Mouse (Mus musculus) E14TG2a.4 (cell line): ENCODE data around the gene Htr6.

Experiments used
- H3K27me3 ChIP-seq: 2 replicates; pipeline ENCODE4 v1.6.1; 2014; ENCODE audit warnings: low read length, control low read depth; ENCODE audit not compliant: insufficient read depth
- H3K36me3 ChIP-seq: 2 replicates; pipeline ENCODE4 v1.6.1; 2014; ENCODE audit warnings: low read length, control low read depth; ENCODE audit not compliant: insufficient read depth
- H3K4me1 ChIP-seq: replicated peaks from 2 replicates; pipeline ENCODE4 v1.6.1; 2014; ENCODE audit warnings: low read depth, low read length, control low read depth
- H3K4me3 ChIP-seq: replicated peaks from 2 replicates; pipeline ENCODE4 v1.5.1; 2014; ENCODE audit warnings: mild to moderate bottlenecking, low read length
- H3K9me3 ChIP-seq: 2 replicates; pipeline ENCODE4 v1.6.1; 2014; ENCODE audit warnings: low read length, control low read depth
- CTCF ChIP-seq: conservative IDR thresholded peaks from 2 replicates; pipeline ENCODE4 v1.5.1; 2014; ENCODE audit warnings: low read length
- NANOG ChIP-seq: IDR thresholded peaks from 2 replicates; pipeline ENCODE4 v1.6.1; 2014; ENCODE audit warnings: borderline replicate concordance, low read length, mixed read lengths
- POU5F1 ChIP-seq: IDR thresholded peaks from 2 replicates; pipeline ENCODE4 v1.6.1; 2014; ENCODE audit warnings: low read length, borderline replicate concordance

The Htr6 gene

DNA sequence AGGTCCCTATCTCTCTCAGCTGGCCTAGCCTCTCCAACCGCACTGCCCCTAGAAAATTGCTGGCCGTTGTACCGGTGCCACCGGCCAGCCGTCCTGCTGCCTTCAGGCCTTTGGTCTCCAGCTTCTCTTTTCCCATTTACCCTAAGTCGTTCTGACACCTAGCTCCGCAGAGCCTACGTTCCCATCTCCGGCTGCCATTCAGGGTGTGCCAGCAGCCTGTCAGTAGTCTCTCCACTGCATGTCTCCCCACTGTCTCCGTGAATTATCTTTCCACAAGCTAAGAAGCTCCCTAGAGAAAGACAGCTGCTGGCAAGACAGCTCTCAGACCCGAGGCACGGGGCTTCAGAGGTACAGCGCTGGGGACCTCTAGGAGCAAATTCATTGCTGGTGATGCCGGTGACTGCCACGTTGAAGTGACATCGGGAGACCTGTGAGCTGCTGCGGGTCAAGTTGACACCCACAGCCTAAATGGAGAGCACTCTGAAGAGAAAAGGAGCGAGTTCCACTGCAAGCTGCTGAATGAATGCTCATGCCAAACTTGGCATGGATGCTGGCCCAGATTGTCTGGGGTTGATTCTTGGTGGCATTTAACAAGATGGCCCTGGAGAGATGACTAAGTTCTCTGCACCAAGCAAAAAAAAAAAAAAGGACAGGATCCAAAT is 6.0 kb upstream of the Htr6 start:
- Histone ChIP-seq H3K27me3 (peaks cover 61% of the 10 kb centered on the region), H3K4me3 (no peak overlapping the region), H3K36me3 (no peaks in the 10 kb centered on the region), H3K4me1 (peaks cover 22% of the 10 kb centered on the region), H3K9me3 (no peaks in the 10 kb centered on the region)
- TF ChIP-seq CTCF (no peak), POU5F1 (no peak), NANOG (no peak)

DNA sequence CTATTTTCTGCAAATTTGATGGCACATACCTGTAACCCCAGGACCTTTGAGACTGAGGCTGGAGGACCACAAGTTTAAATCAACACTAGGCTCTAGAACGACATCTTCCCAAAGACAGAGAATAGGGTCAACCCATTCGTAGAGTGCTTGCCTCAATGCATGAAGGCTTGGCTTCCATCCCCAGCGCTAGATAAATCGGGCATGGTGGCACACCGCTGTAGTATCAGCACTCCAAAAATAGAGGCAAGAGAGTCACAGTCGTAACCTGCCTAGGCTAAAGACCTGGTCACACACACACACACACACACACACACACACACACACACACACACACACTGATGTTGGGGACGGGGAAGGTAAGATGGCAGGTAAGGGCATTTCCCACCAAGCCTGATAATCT is 4.9 kb upstream of the Htr6 start:
- Histone ChIP-seq H3K27me3 (peaks cover 68% of the 10 kb centered on the region), H3K4me3 (no peak overlapping the region)
- TF ChIP-seq NANOG (no peak), CTCF (no peak), POU5F1 (no peak)

DNA sequence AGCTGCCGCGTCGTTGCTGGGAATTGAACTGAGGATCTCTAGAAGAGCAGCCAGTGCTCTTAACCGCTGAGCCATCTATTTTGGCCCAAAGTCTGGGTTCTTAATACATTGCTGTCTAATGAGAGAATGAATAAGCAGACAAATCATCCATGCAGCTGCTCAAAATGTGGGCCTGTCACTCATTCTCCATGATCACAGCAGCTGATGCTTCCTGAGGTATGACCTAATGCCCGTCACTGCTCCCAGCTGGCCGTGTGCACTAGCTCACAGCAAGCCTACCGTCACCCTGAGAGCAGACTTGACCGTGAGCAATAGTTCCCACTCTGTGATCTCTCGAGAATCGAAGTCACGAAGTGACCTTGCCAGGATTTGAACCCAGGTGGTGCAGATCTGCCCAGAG is 4.1 kb upstream of the Htr6 start:
- Histone ChIP-seq H3K4me3 (no peak overlapping the region), H3K9me3 (no peaks in the 10 kb centered on the region), H3K4me1 (peaks cover 28% of the 10 kb centered on the region), H3K27me3 (peaks cover 67% of the 10 kb centered on the region), H3K36me3 (no peaks in the 10 kb centered on the region)
- no peak for TF ChIP-seq NANOG
- TF ChIP-seq CTCF, result no peak
- TF ChIP-seq POU5F1, result no peak

More for the DNA sequence above, 4.9 kb upstream of the Htr6 start:
- no peaks in the 10 kb centered on the region for H3K36me3 ChIP-seq
- H3K9me3 ChIP-seq, result no peaks in the 10 kb centered on the region
- H3K4me1 ChIP-seq, result peaks cover 27% of the 10 kb centered on the region

DNA sequence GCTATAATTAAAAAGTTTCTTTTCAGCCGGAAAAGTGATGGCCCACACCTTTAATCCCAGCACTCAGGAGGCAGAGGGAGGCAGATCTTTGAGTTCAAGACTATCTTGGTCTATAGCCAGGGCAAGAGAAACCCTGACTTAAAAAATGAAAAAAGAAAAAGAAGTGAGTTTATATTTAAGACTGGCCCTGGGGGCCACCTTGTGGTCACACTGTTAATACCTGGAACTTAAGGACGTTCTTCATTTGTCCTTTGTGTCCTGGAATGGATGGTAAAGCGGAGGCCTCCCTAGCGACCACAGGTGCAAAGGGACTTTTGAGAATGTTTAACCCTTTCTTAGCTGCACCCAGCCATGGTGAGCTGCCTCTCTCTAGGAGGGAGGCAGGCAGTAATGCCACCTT is 3.4 kb upstream of the Htr6 start:
- Histone ChIP-seq H3K4me1 (peaks cover 35% of the 10 kb centered on the region), H3K36me3 (no peaks in the 10 kb centered on the region), H3K9me3 (no peaks in the 10 kb centered on the region), H3K4me3 (no peak overlapping the region), H3K27me3 (peaks cover 69% of the 10 kb centered on the region)
- TF ChIP-seq CTCF (no peak; the same call in 1 of the 2 replicates), POU5F1 (no peak), NANOG (no peak)

DNA sequence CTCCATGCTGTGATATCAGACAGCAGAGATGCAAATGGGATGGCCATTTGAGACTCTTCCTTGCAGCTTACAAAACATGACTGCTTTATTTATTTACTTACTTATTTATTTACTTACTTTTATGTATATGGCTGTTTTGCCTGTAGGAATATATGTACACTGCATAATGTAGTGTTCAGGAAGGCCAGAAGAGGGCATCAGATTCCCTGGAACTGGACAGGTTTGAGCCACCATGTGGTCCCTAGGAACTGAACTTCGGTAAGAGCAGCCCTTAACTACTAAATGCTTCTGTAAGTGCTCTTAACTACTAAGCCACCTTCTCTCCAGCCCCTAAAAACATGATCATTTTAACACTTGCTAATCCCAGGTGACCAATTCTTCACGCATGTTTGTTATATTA is 2.9 kb upstream of the Htr6 start:
- H3K27me3 ChIP-seq, result peaks cover 69% of the 10 kb centered on the region
- no peak overlapping the region for H3K4me3 ChIP-seq
- TF ChIP-seq POU5F1 (no peak), CTCF (peak; percentile 47)
- peaks cover 32% of the 10 kb centered on the region for H3K4me1 ChIP-seq
- H3K36me3 ChIP-seq, result no peaks in the 10 kb centered on the region
- no peaks in the 10 kb centered on the region for H3K9me3 ChIP-seq

DNA sequence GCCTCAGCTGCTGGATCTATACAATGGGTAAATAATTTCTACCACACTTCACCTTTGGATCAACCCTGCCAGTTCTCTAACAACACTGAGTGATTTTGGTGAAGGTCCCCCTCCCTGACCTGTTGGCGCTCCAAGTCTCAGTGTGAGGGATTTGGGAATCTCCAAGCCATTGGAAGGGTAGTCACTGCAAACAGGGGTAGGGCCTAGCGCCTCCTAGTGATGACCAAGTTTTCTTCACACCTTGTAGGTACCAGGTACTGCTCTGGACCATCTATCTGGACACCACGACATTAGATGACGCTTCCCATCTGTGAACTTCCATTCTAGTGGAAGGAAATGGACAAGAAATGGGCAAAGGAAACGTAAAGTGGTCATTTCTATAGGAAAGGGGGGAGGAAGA is 545 bp upstream of the Htr6 start:
- H3K9me3 ChIP-seq, result no peaks in the 10 kb centered on the region
- peak; percentile 50 for TF ChIP-seq CTCF
- no peak for TF ChIP-seq NANOG
- peaks cover 22% of the 10 kb centered on the region for H3K4me1 ChIP-seq
- no peaks in the 10 kb centered on the region for H3K36me3 ChIP-seq
- peaks cover 69% of the 10 kb centered on the region for H3K27me3 ChIP-seq
- H3K4me3 ChIP-seq, result peak overlapping the region; percentile 84

DNA sequence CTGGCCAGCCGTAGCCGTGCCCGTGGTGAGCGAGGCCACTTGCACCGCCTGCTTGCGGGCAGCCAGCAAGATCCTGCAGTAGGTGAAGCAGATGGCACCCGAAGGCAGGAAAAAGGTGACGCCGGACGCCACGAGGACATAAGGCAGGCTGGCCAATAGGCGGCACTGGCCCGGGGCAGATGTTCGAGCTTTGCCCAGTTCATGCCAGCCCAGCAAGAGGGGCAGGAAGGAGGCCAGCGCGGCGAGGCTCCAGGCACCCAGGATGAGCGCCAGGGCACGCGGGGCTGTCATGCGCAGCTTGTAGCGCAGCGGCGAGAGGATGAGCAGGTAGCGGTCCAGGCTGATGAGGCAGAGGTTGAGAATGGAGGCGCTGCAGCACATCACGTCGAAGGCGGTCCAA is 1.3 kb downstream of the Htr6 start:
- H3K36me3 ChIP-seq, result no peaks in the 10 kb centered on the region
- peaks cover 85% of the 10 kb centered on the region for H3K27me3 ChIP-seq
- peaks cover 21% of the 10 kb centered on the region for H3K4me1 ChIP-seq
- no peak for TF ChIP-seq NANOG
- H3K4me3 ChIP-seq, result peak overlapping the region; percentile 84
- no peaks in the 10 kb centered on the region for H3K9me3 ChIP-seq

DNA sequence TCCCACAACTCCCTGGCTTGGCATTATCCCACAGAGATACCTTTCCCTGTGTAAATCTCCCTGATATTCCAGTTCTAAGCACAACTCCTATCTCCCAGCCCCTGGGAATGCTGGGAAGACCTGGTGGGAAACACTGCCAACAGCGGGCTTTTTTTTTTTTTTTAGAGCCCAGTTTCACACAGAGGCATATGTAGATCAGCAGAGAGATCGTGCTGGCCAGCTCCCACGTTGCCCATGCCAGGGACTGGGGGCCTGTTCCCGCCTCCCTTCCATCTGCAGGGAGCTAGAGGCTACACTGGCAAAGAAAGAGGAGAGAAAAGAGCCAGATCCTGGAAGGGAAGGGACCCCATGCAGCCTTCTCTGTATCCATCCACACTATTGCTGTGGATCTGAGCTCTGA is 7.1 kb downstream of the Htr6 start:
- H3K9me3 ChIP-seq, result no peaks in the 10 kb centered on the region
- no peak for TF ChIP-seq POU5F1
- no peak overlapping the region for H3K4me3 ChIP-seq
- H3K27me3 ChIP-seq, result peaks cover 81% of the 10 kb centered on the region
- no peaks in the 10 kb centered on the region; the same call in 1 of the 2 replicates for H3K4me1 ChIP-seq
- no peaks in the 10 kb centered on the region for H3K36me3 ChIP-seq

DNA sequence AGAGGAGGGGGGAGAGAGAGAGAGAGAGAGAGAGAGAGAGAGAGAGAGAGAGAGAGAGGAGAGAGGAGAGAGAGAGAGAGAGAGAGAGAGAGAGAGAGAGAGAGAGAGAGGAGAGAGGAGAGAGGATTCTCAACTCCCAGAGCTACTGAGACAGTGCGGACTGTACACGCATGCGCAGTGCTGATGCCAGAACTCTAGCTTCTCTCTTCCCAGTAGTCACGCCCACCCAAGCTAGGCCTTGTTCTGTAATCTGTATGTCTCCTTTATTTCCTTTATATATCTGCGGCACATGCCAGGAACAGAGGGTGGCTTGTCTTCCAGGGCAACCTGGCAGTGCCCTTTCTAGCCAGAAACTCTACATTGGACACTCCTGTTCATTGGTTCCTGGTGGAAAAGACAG is 10.5 kb downstream of the Htr6 start:
- Histone ChIP-seq H3K4me1 (no peaks in the 10 kb centered on the region; the same call in 1 of the 2 replicates), H3K36me3 (no peaks in the 10 kb centered on the region), H3K4me3 (no peak overlapping the region), H3K9me3 (no peaks in the 10 kb centered on the region), H3K27me3 (peaks cover 73% of the 10 kb centered on the region)
- TF ChIP-seq POU5F1 (no peak), CTCF (no peak), NANOG (no peak)

DNA sequence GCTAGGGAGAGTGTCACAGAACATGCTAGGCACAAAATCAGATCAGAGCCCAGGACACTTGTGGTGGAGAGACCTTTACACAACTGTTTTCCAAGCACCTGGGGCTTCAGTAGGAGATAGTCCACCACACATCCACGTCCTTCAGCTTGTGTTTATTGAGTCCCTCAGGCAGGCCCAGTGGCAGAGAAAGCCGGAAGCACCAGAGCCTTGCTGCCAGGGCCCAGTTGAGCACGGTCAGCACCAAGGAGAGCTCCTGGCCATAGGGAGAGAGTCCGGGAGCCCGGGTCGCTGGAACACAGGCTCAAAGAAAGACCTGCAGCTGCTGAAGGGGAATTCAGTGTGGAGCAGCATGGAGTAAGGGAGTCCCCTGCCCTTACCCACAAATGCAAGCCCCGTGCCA is 15.8 kb downstream of the Htr6 start:
- TF ChIP-seq NANOG (no peak), POU5F1 (no peak), CTCF (no peak)
- H3K27me3 ChIP-seq, result peaks cover 37% of the 10 kb centered on the region

More for the DNA sequence above, 15.8 kb downstream of the Htr6 start:
- H3K4me1 ChIP-seq, result no peaks in the 10 kb centered on the region; the same call in 1 of the 2 replicates
- no peaks in the 10 kb centered on the region for H3K36me3 ChIP-seq
- H3K4me3 ChIP-seq, result no peak overlapping the region
- H3K9me3 ChIP-seq, result no peaks in the 10 kb centered on the region
